ENCODE assay signal across 27 mouse cellular contexts in the genomic region with DNA sequence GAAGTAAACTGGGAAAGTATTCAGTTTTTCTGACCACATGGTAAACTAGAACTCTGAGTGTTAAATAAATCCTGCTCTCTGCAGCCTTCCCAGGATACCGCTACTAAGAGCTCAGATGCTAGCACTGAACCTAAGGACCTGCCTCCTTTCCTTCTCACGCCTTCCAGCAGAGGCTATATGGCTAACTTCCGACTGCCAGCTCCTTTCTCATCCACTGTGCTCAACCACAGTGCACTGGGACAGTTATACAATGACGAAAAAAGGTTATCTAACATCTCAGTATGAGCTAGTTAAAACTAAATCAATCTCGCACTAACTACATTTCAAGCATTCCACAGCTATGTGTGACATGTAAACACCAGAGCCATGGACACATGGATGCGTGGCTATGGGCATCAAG. TPM values are rescaled to one million over a fixed set of nuclear protein-coding genes. Genes with fewer than 3 reads are reported as not detected.
"Had no signal": no experiment of that assay in that cellular context is flagged by ENCODE, and none has a peak within 500 bp of the region (broad histone marks: within the 10 kb centered on the region; RNA-seq: fewer than 3 reads in every experiment).

No protein-coding gene starts in this region.

- H3K4me3 ChIP-seq: embryonic facial prominence, embryonic 10.5 days; embryonic facial prominence, embryonic 12.5 days; embryonic facial prominence, embryonic 13.5 days; embryonic facial prominence, embryonic 15.5 days; erythroblast, embryonic 14.5 days; forebrain, embryonic 10.5 days; forebrain, embryonic 12.5 days; forebrain, embryonic 13.5 days; forebrain, embryonic 15.5 days; gastrocnemius, adult 2 months had no signal

- H3K9me3 ChIP-seq: embryonic facial prominence, embryonic 10.5 days; embryonic facial prominence, embryonic 12.5 days; embryonic facial prominence, embryonic 13.5 days; embryonic facial prominence, embryonic 15.5 days; forebrain, embryonic 10.5 days; forebrain, embryonic 12.5 days; forebrain, embryonic 13.5 days; forebrain, embryonic 15.5 days had no signal

- H3K4me2 ChIP-seq: embryonic facial prominence, embryonic 12.5 days; embryonic facial prominence, embryonic 13.5 days; embryonic facial prominence, embryonic 15.5 days; forebrain, embryonic 12.5 days; forebrain, embryonic 13.5 days; forebrain, embryonic 15.5 days had no signal

- ATAC-seq: forebrain, embryonic 13.5 days; forebrain, embryonic 14.5 days; forebrain, embryonic 15.5 days; forebrain, embryonic 16.5 days; forebrain, postnatal 0 days had no signal

- H3K27me3 ChIP-seq: embryonic facial prominence, embryonic 12.5 days; embryonic facial prominence, embryonic 15.5 days; forebrain, embryonic 12.5 days; forebrain, embryonic 13.5 days; forebrain, embryonic 15.5 days had no signal

- H3K36me3 ChIP-seq: embryonic facial prominence, embryonic 10.5 days; embryonic facial prominence, embryonic 12.5 days; embryonic facial prominence, embryonic 13.5 days; embryonic facial prominence, embryonic 15.5 days; forebrain, embryonic 10.5 days; forebrain, embryonic 12.5 days; forebrain, embryonic 15.5 days had no signal

- DNase-seq: cerebellum, adult 18-20 months; cerebellum, adult 2 months; cerebellum, adult 8-10 months; cerebellum, adult 9-10 months; cerebellum, adult 9-11 months; cerebellum, postnatal 10 days; cerebellum, postnatal 14 days; cerebellum, postnatal 25 days; cerebellum, postnatal 36 days; embryo, embryonic 11 days; forebrain, postnatal 0 days; gastrocnemius, adult 2 months; gastrocnemius, postnatal 10 days; gastrocnemius, postnatal 14 days; gastrocnemius, postnatal 25 days; gastrocnemius, postnatal 36 days had no signal

- H3K27ac ChIP-seq: embryonic facial prominence, embryonic 10.5 days; embryonic facial prominence, embryonic 12.5 days; embryonic facial prominence, embryonic 13.5 days; embryonic facial prominence, embryonic 15.5 days; forebrain, embryonic 10.5 days; forebrain, embryonic 12.5 days; forebrain, embryonic 13.5 days; forebrain, embryonic 15.5 days; gastrocnemius, adult 2 months had no signal

- H3K9ac ChIP-seq: embryonic facial prominence, embryonic 12.5 days; embryonic facial prominence, embryonic 13.5 days; embryonic facial prominence, embryonic 15.5 days; forebrain, embryonic 12.5 days; forebrain, embryonic 13.5 days; forebrain, embryonic 15.5 days; forebrain, postnatal 0 days had no signal

RNA-seq across cellular contexts. Expression of gene Ccdc162, which starts 41.2 kb away (rescaled TPM):
- polyA plus RNA-seq: erythroblast, embryonic 14.5 days had no signal
